Mouse (Mus musculus) CH12.LX (cell line): ENCODE measurements around the gene Lrmda. TPM values are rescaled to one million over a fixed set of nuclear protein-coding genes. Genes with fewer than 3 reads are reported as not detected.

Source experiments
- DNase-seq: peaks from one replicate; pipeline ENCODE4 v3.0.0-alpha.2; 2013; ENCODE audit errors: extremely low read depth
- H3K27ac ChIP-seq: 2 replicates; pipeline ENCODE4 v1.5.1; 2012; ENCODE audit warnings: low read depth, mild to moderate bottlenecking, control low read depth, moderate library complexity; ENCODE audit not compliant: insufficient read depth
- H3K27me3 ChIP-seq: replicated peaks from 2 replicates; pipeline ENCODE3; 2012; ENCODE audit warnings: inconsistent platforms
- H3K36me3 ChIP-seq, 2 experiments: replicated peaks in 1 of 2; 2 replicates each; pipeline versions ENCODE3 to v1.6.1; 2012; ENCODE audit warnings: inconsistent platforms in 1 of 2, low read length in 1 of 2, mild to moderate bottlenecking in 1 of 2, mixed read lengths in 1 of 2, moderate library complexity in 1 of 2; ENCODE audit not compliant: control insufficient read depth in 1 of 2, insufficient read depth in 1 of 2
- H3K4me1 ChIP-seq, 2 experiments: 2 replicates each; pipeline ENCODE4 v1.6.1; 2012; ENCODE audit warnings: inconsistent platforms in 1 of 2, moderate library complexity in 1 of 2; ENCODE audit not compliant: insufficient read depth in 2 of 2, control insufficient read depth in 1 of 2
- H3K4me2 ChIP-seq: 2 replicates; pipeline ENCODE4 v1.6.1; 2012; ENCODE audit warnings: low read depth, mild to moderate bottlenecking, control low read depth; ENCODE audit not compliant: poor library complexity, insufficient read depth, severe bottlenecking
- H3K4me3 ChIP-seq, 3 experiments: fragments of 150-350 bp in 1 of 3; sonication (generic) in 1 of 3; replicated peaks in 1 of 3; 2 replicates each; pipeline versions ENCODE3 to v1.5.1; 2011 to 2012; ENCODE audit warnings: low read depth in 2 of 3, low read length in 2 of 3, mild to moderate bottlenecking in 2 of 3, moderate library complexity in 2 of 3, control low read depth in 1 of 3, improper control_type of control experiment in 1 of 3, inconsistent platforms in 1 of 3, mixed read lengths in 1 of 3; ENCODE audit not compliant: poor library complexity in 1 of 3
- H3K79me2 ChIP-seq: replicated peaks from 2 replicates; pipeline ENCODE4 v1.6.1; 2012; ENCODE audit warnings: mild to moderate bottlenecking, moderate library complexity; ENCODE audit not compliant: control insufficient read depth, poor library complexity, insufficient read depth, severe bottlenecking; ENCODE audit errors: extremely low read depth
- H3K9ac ChIP-seq: 2 replicates; pipeline ENCODE4 v1.6.1; 2012; ENCODE audit warnings: low read depth, mild to moderate bottlenecking, control low read depth, moderate library complexity; ENCODE audit not compliant: insufficient read depth
- H3K9me3 ChIP-seq: replicated peaks from 2 replicates; pipeline ENCODE3; 2012; ENCODE audit warnings: low read length, inconsistent platforms, mixed read lengths
- BHLHE40 ChIP-seq: IDR thresholded peaks from 2 replicates; pipeline ENCODE4 v1.6.1; 2011; ENCODE audit warnings: mild to moderate bottlenecking, low read depth, low read length, improper control_type of control experiment
- CHD1 ChIP-seq: IDR thresholded peaks from 2 replicates; pipeline ENCODE4 v1.6.1; 2012; ENCODE audit warnings: low read depth, low read length, improper control_type of control experiment, inconsistent platforms
- CHD2 ChIP-seq: IDR thresholded peaks from 2 replicates; pipeline ENCODE4 v1.6.1; 2011; ENCODE audit warnings: low read length, improper control_type of control experiment
- E2F4 ChIP-seq: IDR thresholded peaks from 2 replicates; pipeline ENCODE4 v1.6.1; 2011; ENCODE audit warnings: low read depth, low read length, improper control_type of control experiment; ENCODE audit not compliant: insufficient replicate concordance
- ELF1 ChIP-seq: IDR thresholded peaks from 2 replicates; pipeline ENCODE4 v1.6.1; 2014; ENCODE audit warnings: low read depth, mild to moderate bottlenecking, inconsistent platforms, low read length, improper control_type of control experiment
- ETS1 ChIP-seq: conservative IDR thresholded peaks from 2 replicates; pipeline ENCODE4 v1.6.1; 2012; ENCODE audit warnings: low read depth, mild to moderate bottlenecking, inconsistent platforms, low read length, improper control_type of control experiment, moderate library complexity
- GABPA ChIP-seq: IDR thresholded peaks from 2 replicates; pipeline ENCODE4 v1.6.1; 2012; ENCODE audit warnings: low read depth, low read length, improper control_type of control experiment, inconsistent platforms; ENCODE audit not compliant: insufficient replicate concordance
- JUND ChIP-seq: conservative IDR thresholded peaks from 2 replicates; pipeline ENCODE4 v1.6.1; 2011; ENCODE audit warnings: low read depth, low read length, improper control_type of control experiment
- MAX ChIP-seq: IDR thresholded peaks from 2 replicates; pipeline ENCODE4 v1.6.1; 2011; ENCODE audit warnings: low read length, improper control_type of control experiment
- MAZ ChIP-seq: IDR thresholded peaks from 2 replicates; pipeline ENCODE4 v1.6.1; 2012; ENCODE audit warnings: low read depth, mild to moderate bottlenecking, inconsistent platforms, low read length, improper control_type of control experiment, moderate library complexity
- MEF2A ChIP-seq: IDR thresholded peaks from 2 replicates; pipeline ENCODE4 v1.6.1; 2014; ENCODE audit warnings: low read depth, mild to moderate bottlenecking, inconsistent platforms, low read length, improper control_type of control experiment, borderline replicate concordance
- MXI1 ChIP-seq: IDR thresholded peaks from 2 replicates; pipeline ENCODE4 v1.6.1; 2011; ENCODE audit warnings: mild to moderate bottlenecking, low read depth, low read length, improper control_type of control experiment
- MYC ChIP-seq: IDR thresholded peaks from 2 replicates; pipeline ENCODE4 v1.6.1; 2011; ENCODE audit warnings: low read depth, mild to moderate bottlenecking, improper control_type of control experiment, low read length
- NELFE ChIP-seq: IDR thresholded peaks from 2 replicates; pipeline ENCODE4 v1.6.1; 2011; ENCODE audit warnings: low read depth, low read length, improper control_type of control experiment
- NRF1 ChIP-seq: IDR thresholded peaks from 2 replicates; pipeline ENCODE4 v1.6.1; 2014; ENCODE audit warnings: low read depth, mild to moderate bottlenecking, inconsistent platforms, low read length, improper control_type of control experiment, moderate library complexity
- POLR2AphosphoS2 ChIP-seq: IDR thresholded peaks from 2 replicates; pipeline ENCODE4 v1.6.1; 2011; ENCODE audit warnings: low read depth, low read length, improper control_type of control experiment
- RCOR1 ChIP-seq: conservative IDR thresholded peaks from 2 replicates; pipeline ENCODE4 v1.6.1; 2012; ENCODE audit warnings: low read depth, mild to moderate bottlenecking, inconsistent platforms, low read length, improper control_type of control experiment
- SIN3A ChIP-seq: IDR thresholded peaks from 2 replicates; pipeline ENCODE4 v1.6.1; 2012; ENCODE audit warnings: low read length, improper control_type of control experiment, inconsistent platforms
- SMC3 ChIP-seq: IDR thresholded peaks from 2 replicates; pipeline ENCODE4 v1.6.1; 2011; ENCODE audit warnings: low read depth, low read length, improper control_type of control experiment
- TBP ChIP-seq: conservative IDR thresholded peaks from 2 replicates; pipeline ENCODE4 v1.6.1; 2011; ENCODE audit warnings: low read depth, low read length, improper control_type of control experiment
- TCF12 ChIP-seq: IDR thresholded peaks from 2 replicates; pipeline ENCODE4 v1.6.1; 2014; ENCODE audit warnings: low read depth, mild to moderate bottlenecking, inconsistent platforms, low read length, improper control_type of control experiment
- USF1 ChIP-seq: IDR thresholded peaks from 2 replicates; pipeline ENCODE4 v1.6.1; 2014; ENCODE audit warnings: low read depth, mild to moderate bottlenecking, inconsistent platforms, low read length, improper control_type of control experiment
- USF2 ChIP-seq: conservative IDR thresholded peaks from 2 replicates; pipeline ENCODE4 v1.6.1; 2011; ENCODE audit warnings: low read depth, low read length, improper control_type of control experiment
- ZC3H11A ChIP-seq: IDR thresholded peaks from 2 replicates; pipeline ENCODE4 v1.6.1; 2012; ENCODE audit warnings: low read depth, mild to moderate bottlenecking, inconsistent platforms, low read length, improper control_type of control experiment
- dilution Hi-C: fragments of 300-500 bp; cut with MboI; formaldehyde crosslinking; loops from 2 replicates; pipeline ENCODE4 v1.14.3; 2020; ENCODE audit warnings: low sequenced_read_pairs; ENCODE audit not compliant: extremely low pct_unique_long_range_greater_than_20kb, extremely low pct_ligation_motif_present
- in situ Hi-C: fragments of 300-500 bp; cut with MboI; formaldehyde crosslinking; loops from 3 replicates; pipeline ENCODE4 v1.14.3; 2019; ENCODE audit warnings: low sequenced_read_pairs, low pct_ligation_motif_present, low pct_unique_long_range_greater_than_20kb, mixed read lengths
- polyA plus RNA-seq: library from polyadenylated mRNA; unstranded; fragments of >175 nt; gene quantifications from 2 replicates; pipeline ENCODE4 v1.2.1, GENCODE M21; 2012; ENCODE audit warnings: low read depth; ENCODE audit not compliant: insufficient read length
- total RNA-seq, 2 experiments: library from RNA; depleted of rRNA; stranded (reverse); fragments of 300-350 nt in 1 of 2; fragments of >200 nt in 1 of 2; gene quantifications; 2 replicates each; pipeline ENCODE4 v1.2.3; 2012 to 2014

The Lrmda gene
- total and polyA plus RNA-seq, 3 experiments = 0.89 to 3.7 (median 1.9) TPM

DNA sequence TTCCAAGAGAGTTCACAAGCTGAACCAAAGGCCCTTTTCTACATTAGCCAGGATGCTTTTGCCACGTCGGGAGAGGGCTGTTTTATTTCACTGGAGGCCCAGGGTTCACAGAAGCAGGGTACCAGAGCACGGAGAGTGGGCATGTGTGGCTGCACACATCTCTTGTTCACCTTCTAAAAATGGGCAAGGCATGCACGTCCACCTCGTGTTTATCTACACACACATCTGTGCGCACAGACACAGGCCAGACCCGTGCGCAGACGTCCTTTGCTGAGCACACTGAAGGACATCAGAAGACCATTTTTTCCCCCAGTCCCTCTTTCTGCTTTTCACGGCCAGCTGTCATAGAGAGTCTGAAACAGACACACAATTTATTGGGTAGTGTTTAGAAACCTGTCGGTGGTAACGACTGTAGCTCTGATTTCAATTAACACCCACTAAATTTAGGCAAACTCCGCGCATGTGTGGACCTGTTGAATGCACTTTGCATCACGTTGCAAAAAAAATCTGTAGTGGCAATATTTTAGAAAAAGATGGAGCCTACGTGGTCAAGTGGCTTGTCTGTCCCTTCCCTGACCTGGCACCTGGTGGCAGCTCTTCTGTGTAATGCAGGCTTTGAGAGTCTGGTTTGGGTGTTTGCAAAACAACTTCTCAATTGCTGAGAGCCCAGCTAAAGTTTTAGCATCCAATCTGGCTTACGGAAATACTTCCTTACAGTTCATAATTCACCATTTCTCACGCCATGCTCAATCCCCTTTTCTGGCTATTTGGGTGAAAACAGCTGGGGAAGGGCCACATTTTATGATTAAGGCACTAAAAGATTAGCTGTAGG is 28.8 kb downstream of the Lrmda start:
- TF ChIP-seq RCOR1 (no peak), MYC (no peak), SIN3A (no peak), MAX (no peak), ELF1 (no peak), MXI1 (no peak), MAZ (no peak), CHD1 (no peak), CHD2 (no peak), SMC3 (no peak), POLR2AphosphoS2 (no peak), GABPA (no peak), NRF1 (no peak), BHLHE40 (no peak), TBP (no peak), JUND (no peak), ZC3H11A (no peak)
- TF ChIP-seq, all 38 proteins: peak for 0
- Histone ChIP-seq H3K4me2 (no peak overlapping the region), H3K79me2 (no peaks in the 10 kb centered on the region), H3K4me3 (no peak overlapping the region), H3K27ac (no peak overlapping the region), H3K4me1 (no peaks in the 10 kb centered on the region), H3K9me3 (no peaks in the 10 kb centered on the region), H3K36me3 (no peaks in the 10 kb centered on the region), H3K27me3 (no peaks in the 10 kb centered on the region), H3K9ac (no peak overlapping the region)
- no peak for DNase-seq
- in situ Hi-C loops = no loop called here
- dilution Hi-C loops = no loop called here

DNA sequence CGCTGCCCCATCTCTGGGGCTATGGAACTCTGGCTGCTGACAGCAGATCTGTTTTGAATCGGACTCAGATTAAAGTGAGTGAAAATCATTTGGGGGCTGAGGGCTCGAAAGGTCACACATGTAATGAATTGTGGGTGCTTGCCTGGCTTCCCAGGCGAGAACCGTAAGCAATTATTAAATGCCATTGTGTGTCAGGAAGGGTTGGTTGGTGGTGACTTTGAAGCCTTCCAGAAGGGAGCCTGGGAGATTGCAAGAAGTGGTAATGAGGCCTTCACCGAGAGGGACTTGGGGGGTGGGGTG is 29.3 kb downstream of the Lrmda start:
- H3K79me2 ChIP-seq = no peaks in the 10 kb centered on the region
- in situ Hi-C loops = no loop called here
- TF ChIP-seq E2F4 = no peak
- TF ChIP-seq NELFE = no peak
- no peak for TF ChIP-seq TCF12
- no peak for TF ChIP-seq SMC3
- no peak for TF ChIP-seq ETS1
- TF ChIP-seq GABPA = no peak
- TF ChIP-seq CHD2 = no peak
- no peak for TF ChIP-seq USF2
- TF ChIP-seq MEF2A = no peak
- TF ChIP-seq BHLHE40 = no peak
- TF ChIP-seq USF1 = no peak
- H3K9me3 ChIP-seq = no peaks in the 10 kb centered on the region
- no peak overlapping the region for H3K9ac ChIP-seq
- no peaks in the 10 kb centered on the region for H3K36me3 ChIP-seq
- DNase-seq = no peak
- dilution Hi-C loops = no loop called here
- H3K4me3 ChIP-seq = no peak overlapping the region
- no peaks in the 10 kb centered on the region for H3K27me3 ChIP-seq
- no peaks in the 10 kb centered on the region for H3K4me1 ChIP-seq
- no peak overlapping the region for H3K4me2 ChIP-seq
- H3K27ac ChIP-seq = no peak overlapping the region
